Comparison of ENCODE assay signal across 11 mouse cellular contexts in the genomic region with DNA sequence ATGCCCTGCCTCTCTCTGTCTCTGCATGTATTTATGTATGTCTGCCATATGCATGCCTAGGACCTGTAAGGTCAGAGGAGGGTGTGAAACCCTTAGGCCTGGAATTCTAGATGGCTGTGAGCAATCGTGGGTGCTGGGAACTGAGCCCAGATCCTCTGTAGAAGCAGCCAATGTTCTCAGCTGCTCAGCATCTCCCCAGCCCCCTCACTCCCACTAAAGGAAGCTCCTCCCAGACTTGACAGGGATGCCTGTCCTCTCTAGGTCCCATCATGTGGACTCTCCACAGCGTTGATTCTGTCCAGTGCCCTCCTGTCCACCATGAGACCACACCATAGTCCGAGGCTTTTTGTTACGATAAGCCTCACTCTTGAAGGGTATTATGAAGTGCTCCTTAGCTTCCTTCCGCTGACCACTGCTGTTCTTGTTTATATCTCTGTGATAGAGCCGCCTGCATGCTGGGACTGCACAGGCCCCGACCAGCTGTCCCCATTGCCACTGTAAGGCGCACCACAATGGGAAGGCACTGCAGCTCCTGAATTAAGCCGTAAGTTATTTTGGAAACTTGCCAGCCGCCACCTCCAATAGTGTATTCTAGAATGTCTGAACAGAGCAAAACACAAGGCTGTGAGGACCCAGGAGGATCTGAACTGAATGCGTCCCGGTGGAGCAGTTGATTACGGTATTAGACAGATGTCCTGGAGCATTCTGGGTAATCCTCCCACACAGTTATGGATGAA. TPM values are rescaled to one million over a fixed set of nuclear protein-coding genes. Genes with fewer than 3 reads are reported as not detected.
DNase-seq lines count a peak whose midpoint lies in the region; ATAC-seq and TF ChIP-seq lines count a peak whose summit lies in the region.
"Had no signal": no experiment of that assay in that cellular context is flagged by ENCODE, and none has a peak within 500 bp of the region (broad histone marks: within the 10 kb centered on the region; RNA-seq: fewer than 3 reads in every experiment).

No protein-coding gene starts in this region.

- WGBS in hindbrain, embryonic 13.5 days = 51% methylated on average over 13 of the region's 13 CpGs
- 85% methylated on average over 13 of the region's 13 CpGs for WGBS in hindbrain, embryonic 10.5 days
- 66% methylated on average over 13 of the region's 13 CpGs for WGBS in limb, embryonic 14.5 days

- no peaks in the 10 kb centered on the region for H3K9me3 ChIP-seq in hindbrain, embryonic 13.5 days
- no peaks in the 10 kb centered on the region for H3K9me3 ChIP-seq in hindbrain, embryonic 10.5 days
- H3K9me3 ChIP-seq in limb, embryonic 14.5 days (ENCODE audit: control insufficient read depth, low read length) = no peaks in the 10 kb centered on the region

- no peaks in the 10 kb centered on the region for H3K36me3 ChIP-seq in hindbrain, embryonic 13.5 days
- H3K36me3 ChIP-seq in hindbrain, embryonic 10.5 days = no peaks in the 10 kb centered on the region
- H3K36me3 ChIP-seq in limb, embryonic 14.5 days (ENCODE audit: control insufficient read depth, insufficient read depth, low read length) = no peaks in the 10 kb centered on the region

- H3K4me1 ChIP-seq in hindbrain, embryonic 13.5 days (replicated peaks) = peaks cover 11% of the 10 kb centered on the region
- H3K4me1 ChIP-seq in hindbrain, embryonic 10.5 days (replicated peaks) = 0 out of 2 replicates have a peak, but pooled peaks cover 2% of the 10 kb centered on the region
- no peaks in the 10 kb centered on the region for H3K4me1 ChIP-seq in limb, embryonic 14.5 days (ENCODE audit: control insufficient read depth, insufficient read depth, low read length)

- no peak overlapping the region for H3K4me3 ChIP-seq in hindbrain, embryonic 13.5 days
- H3K4me3 ChIP-seq in hindbrain, embryonic 10.5 days = no peak overlapping the region
- no peak overlapping the region for H3K4me3 ChIP-seq in limb, embryonic 14.5 days (replicated peaks; ENCODE audit: low read length)

- DNase-seq in hindbrain, embryonic 10.5 days (ENCODE audit: low spot score) = no peak
- peak; percentile 38 to 39 for DNase-seq in right cerebral cortex, adult 2 months (ENCODE audit: low spot score in 2 of 2)
- DNase-seq in right cerebral cortex, postnatal 25 days = no peak
- peak; percentile 49 for DNase-seq in limb, embryonic 14.5 days (ENCODE audit: low spot score)
- no peak for DNase-seq in thymus, adult 18-20 months
- DNase-seq in urinary bladder, postnatal 4 days (ENCODE audit: low spot score in 2 of 2) = no peak
- DNase-seq: cerebellum, postnatal 36 days; liver had no signal

- no peaks in the 10 kb centered on the region for H3K27me3 ChIP-seq in hindbrain, embryonic 13.5 days
- H3K27me3 ChIP-seq in hindbrain, embryonic 10.5 days (ENCODE audit: insufficient read depth, poor library complexity, severe bottlenecking) = no peaks in the 10 kb centered on the region
- H3K27me3 ChIP-seq in limb, embryonic 14.5 days (ENCODE audit: control insufficient read depth, insufficient read depth, low read length) = no peaks in the 10 kb centered on the region

- H3K4me2 ChIP-seq in hindbrain, embryonic 13.5 days = no peak overlapping the region
- H3K4me2 ChIP-seq in limb, embryonic 14.5 days (replicated peaks; ENCODE audit: low read depth, low read length, severe bottlenecking) = no peak overlapping the region

- peak overlapping the region; percentile 83 for H3K27ac ChIP-seq in hindbrain, embryonic 13.5 days
- H3K27ac ChIP-seq in hindbrain, embryonic 10.5 days = no peak overlapping the region
- no peak overlapping the region for H3K27ac ChIP-seq in limb, embryonic 14.5 days (replicated peaks; ENCODE audit: low read depth, low read length)

- no peak for TF ChIP-seq POLR2A in limb, embryonic 14.5 days (IDR thresholded peaks at IDR 0.05; ENCODE audit: borderline replicate concordance, extremely low read depth, insufficient read depth, insufficient read length)

- ATAC-seq in hindbrain, embryonic 13.5 days (ENCODE audit: low FRiP score) = peak; percentile 89
- ATAC-seq in limb, embryonic 14.5 days (ENCODE audit: low FRiP score, low read depth) = peak; percentile 74
- no peak for ATAC-seq in erythroid progenitor cell, adult 5-6 weeks (replicated peaks; ENCODE audit: low FRiP score, poor library complexity, severe bottlenecking)

- H3K9ac ChIP-seq in hindbrain, embryonic 13.5 days = no peak overlapping the region
- H3K9ac ChIP-seq in limb, embryonic 14.5 days (ENCODE audit: low read depth, low read length, severe bottlenecking) = no peak overlapping the region

RNA-seq across cellular contexts. Expression of gene Uts2, which starts 40.4 kb away (rescaled TPM):
- polyA plus RNA-seq in hindbrain, embryonic 13.5 days (2015; fragmentation: Nextera tagmentation; extraction: Ambion mirVana) = not detected in 2 replicates
- polyA plus RNA-seq in hindbrain, embryonic 10.5 days (2016; fragmentation: Nextera tagmentation; extraction: Ambion mirVana) = not detected in 2 replicates
- not detected in 2 replicates for polyA plus RNA-seq in limb, embryonic 14.5 days (2012; rRNA removed)
- not detected in 2 replicates for polyA plus RNA-seq in limb, embryonic 14.5 days (2014; fragmentation: Nextera tagmentation; extraction: Ambion mirVana)
- not detected in 2 replicates for total RNA-seq in erythroid progenitor cell, adult 5-6 weeks (2015; ENCODE audit: low replicate concordance)
- total RNA-seq in erythroid progenitor cell, adult 5-6 weeks (2017; ENCODE audit: low replicate concordance) = not detected in 2 replicates
- total RNA-seq: CH12.LX had no signal

RNA-seq across cellular contexts. Expression of gene Tnfrsf9, which starts 42.2 kb away (rescaled TPM):
- polyA plus RNA-seq in hindbrain, embryonic 13.5 days (2015; fragmentation: Nextera tagmentation; extraction: Ambion mirVana) = 0.22 and 0.38 TPM in 2 replicates
- 0.17 and 0.57 TPM in 2 replicates for polyA plus RNA-seq in hindbrain, embryonic 10.5 days (2016; fragmentation: Nextera tagmentation; extraction: Ambion mirVana)
- polyA plus RNA-seq in limb, embryonic 14.5 days (2012; rRNA removed) = 0.79 and 0.80 TPM in 2 replicates
- 0.08 and 0.19 TPM in 2 replicates for polyA plus RNA-seq in limb, embryonic 14.5 days (2014; fragmentation: Nextera tagmentation; extraction: Ambion mirVana)
- 6.7 TPM in 1 of 2 replicates, not detected in the other for total RNA-seq in erythroid progenitor cell, adult 5-6 weeks (2015; ENCODE audit: low replicate concordance)
- 1.3 TPM in 1 of 2 replicates, not detected in the other for total RNA-seq in erythroid progenitor cell, adult 5-6 weeks (2017; ENCODE audit: low replicate concordance)

RNA-seq across cellular contexts. Expression of gene Park7, which starts 42.3 kb away (rescaled TPM):
- polyA plus RNA-seq in hindbrain, embryonic 13.5 days (2015; fragmentation: Nextera tagmentation; extraction: Ambion mirVana) = 359 and 380 TPM in 2 replicates
- 449 and 453 TPM in 2 replicates for polyA plus RNA-seq in hindbrain, embryonic 10.5 days (2016; fragmentation: Nextera tagmentation; extraction: Ambion mirVana)
- polyA plus RNA-seq in limb, embryonic 14.5 days (2012; rRNA removed) = 223 and 296 TPM in 2 replicates
- polyA plus RNA-seq in limb, embryonic 14.5 days (2014; fragmentation: Nextera tagmentation; extraction: Ambion mirVana) = 415 and 416 TPM in 2 replicates
- 32.4 and 104 TPM in 2 replicates for total RNA-seq in erythroid progenitor cell, adult 5-6 weeks (2015; ENCODE audit: low replicate concordance)
- total RNA-seq in erythroid progenitor cell, adult 5-6 weeks (2017; ENCODE audit: low replicate concordance) = 61.9 and 62.5 TPM in 2 replicates

Comparison
In these comparisons a context has a peak if more than half of its experiments do, and no peak if none do; other contexts are left out.
1. DNase-seq: peak in right cerebral cortex, adult 2 months (2 of 2) and limb, embryonic 14.5 days (single experiment); none in hindbrain, embryonic 10.5 days (single experiment), right cerebral cortex, postnatal 25 days (single experiment), thymus, adult 18-20 months (0 of 2) and urinary bladder, postnatal 4 days (0 of 2).